Mouse (Mus musculus) spleen, postnatal 36 days (tissue): Measurements from ENCODE around the gene Rnf181.

Experiments
- DNase-seq, 2 experiments: peaks; one replicate each; pipeline ENCODE4 v3.0.0; 2022; ENCODE audit warnings: low spot score in 2 of 2, mixed read lengths in 1 of 2

Rnf181 gene

GRCm38 (mm10) chr6:72366844-72367443 is at the start of gene Rnf181:
TSS of gene Rnf181 (minus strand) at chr6:72366956.
- no peak for DNase-seq

- DNase-seq, result no peak
Observed at GRCm38 (mm10) chr6:72415964-72416772, 49.4 kb upstream of the Rnf181 start.

GRCm38 (mm10) chr6:72415181-72415580 is 48.4 kb upstream of the Rnf181 start:
- DNase-seq, result no peak

- DNase-seq, result peak; percentile 93 to 95
Observed at GRCm38 (mm10) chr6:72414076-72414756, 47.5 kb upstream of the Rnf181 start, which contains the start of gene Ggcx. TSS of gene Ggcx (plus strand) at chr6:72414308.

- DNase-seq, result no peak
Observed at GRCm38 (mm10) chr6:72410518-72410917, 43.8 kb upstream of the Rnf181 start.

DNA sequence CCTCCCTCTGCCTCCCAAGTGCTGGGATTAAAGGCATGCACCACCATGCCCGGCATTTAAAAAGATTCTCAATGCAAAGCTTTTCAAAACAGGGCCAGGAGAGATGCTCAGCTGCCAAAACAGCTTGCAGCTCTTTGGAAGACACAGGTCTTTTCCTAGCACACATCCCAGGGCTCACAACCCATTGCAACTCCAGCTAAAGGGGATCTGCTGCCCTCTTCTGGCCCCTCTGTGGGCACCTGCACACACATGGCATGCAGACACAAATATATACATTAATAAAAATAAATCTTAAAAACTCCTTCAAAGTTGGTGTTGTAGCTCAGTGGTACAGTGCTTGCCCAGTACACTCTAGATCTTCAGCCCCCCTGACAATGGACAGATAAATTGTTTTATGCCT is 43.2 kb upstream of the Rnf181 start:
- DNase-seq, result no peak

- peak in 1 of 2 experiments; percentile 49 for DNase-seq
Observed at GRCm38 (mm10) chr6:72409567-72409966, 42.8 kb upstream of the Rnf181 start.

DNA sequence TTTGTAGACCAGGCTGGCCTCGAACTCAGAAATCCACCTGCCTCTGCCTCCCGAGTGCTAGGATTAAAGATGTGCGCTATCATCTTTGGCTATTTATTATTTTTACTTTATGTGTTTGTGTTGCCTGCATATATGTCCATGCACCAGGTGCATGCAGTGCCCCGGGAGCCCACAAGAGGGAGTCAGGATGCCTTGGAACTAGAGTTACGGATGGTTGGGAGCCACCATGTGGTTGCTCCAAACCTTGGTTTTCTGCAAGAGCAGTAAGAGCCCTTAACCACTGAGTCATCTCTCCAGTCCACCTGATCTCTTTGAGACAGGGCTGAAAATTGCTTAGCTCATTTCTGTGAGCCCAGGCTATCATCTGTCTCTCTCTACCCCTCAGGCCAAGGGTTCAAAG is 40.4 kb upstream of the Rnf181 start:
- peak; percentile 67 to 77 for DNase-seq

DNA sequence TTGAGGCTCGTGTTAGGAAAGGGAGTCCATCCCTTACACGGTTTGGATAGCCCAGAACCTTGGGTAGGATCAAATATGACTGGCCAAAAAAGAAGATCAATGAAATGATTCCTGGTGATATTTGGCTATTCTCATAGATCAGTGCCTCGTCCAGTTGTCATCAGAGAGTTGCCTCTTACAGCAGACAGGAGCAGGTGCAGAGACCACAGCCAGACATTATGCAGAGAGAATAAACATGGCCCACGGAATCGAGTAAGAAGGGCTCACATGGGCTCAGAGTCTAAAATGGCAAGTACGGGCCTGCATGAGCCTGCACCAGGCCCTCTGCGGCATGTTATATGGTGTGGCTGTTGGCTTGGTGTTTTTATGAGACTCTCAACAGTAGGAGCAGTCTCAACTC is 38.6 kb upstream of the Rnf181 start:
- no peak for DNase-seq

DNA sequence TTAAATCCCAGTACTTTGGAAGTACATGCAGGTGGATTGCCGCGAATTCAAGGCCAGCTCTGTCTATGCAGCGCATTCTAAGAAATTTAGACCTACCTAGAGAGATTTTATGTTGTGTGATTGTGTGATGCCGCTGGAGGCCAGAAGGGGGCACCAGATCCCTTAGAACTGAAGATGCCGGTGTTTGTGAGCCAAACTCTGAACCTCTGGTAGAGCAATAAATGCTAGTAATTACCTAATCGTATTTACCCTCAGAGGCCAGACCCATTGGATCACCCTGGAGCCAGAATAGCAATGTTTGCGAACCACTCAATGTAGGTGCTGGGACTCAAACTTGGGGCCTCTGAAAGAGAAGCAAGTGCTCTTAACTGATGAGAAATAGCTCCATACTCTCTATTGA is 35.1 kb upstream of the Rnf181 start:
- DNase-seq, result peak; percentile 61 to 74

GRCm38 (mm10) chr6:72399967-72400366 is 33.2 kb upstream of the Rnf181 start:
- DNase-seq, result no peak

DNA sequence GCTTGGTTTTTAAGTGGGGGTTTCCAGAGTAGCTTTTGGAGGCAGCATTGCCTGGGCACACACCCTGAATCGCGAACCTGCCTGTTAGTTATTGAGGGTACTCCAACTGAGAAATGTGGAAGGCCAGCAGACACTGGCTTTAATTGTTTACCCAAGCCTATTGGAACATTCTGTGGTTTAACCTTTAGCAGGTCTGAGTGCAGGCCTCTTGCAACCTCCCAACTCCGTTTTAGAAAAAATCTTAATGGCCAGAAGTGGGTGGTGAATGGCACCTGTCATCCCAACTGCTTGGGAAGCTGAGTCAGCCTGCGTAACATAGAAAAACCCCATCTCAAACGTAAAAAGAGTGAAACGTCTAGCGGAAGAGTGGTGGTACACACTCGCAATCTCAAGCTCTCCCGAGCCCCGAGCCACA is 30.1 kb upstream of the Rnf181 start:
- DNase-seq, result no peak

DNA sequence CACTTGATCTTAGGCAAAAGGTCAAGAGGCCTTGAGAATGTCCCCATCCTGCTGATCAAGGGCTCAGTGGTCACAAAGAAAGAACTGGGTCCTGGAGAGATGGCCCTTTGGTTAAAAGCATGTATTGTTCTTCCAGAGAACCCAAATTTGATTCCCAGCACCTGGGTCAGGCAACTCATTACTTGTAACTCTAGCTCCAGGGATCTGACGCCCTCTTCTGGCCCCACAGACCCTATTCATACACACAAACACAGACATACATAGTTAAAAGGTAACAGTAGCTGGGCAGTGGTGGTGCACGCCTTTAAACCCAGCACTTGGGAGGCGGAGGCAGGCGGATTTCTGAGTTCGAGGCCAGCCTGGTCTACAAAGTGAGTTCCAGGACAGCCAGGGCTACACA is 25.6 kb upstream of the Rnf181 start:
- DNase-seq, result no peak

GRCm38 (mm10) chr6:72390795-72391521 is 24.2 kb upstream of the Rnf181 start:
- peak; percentile 52 to 62 for DNase-seq

DNA sequence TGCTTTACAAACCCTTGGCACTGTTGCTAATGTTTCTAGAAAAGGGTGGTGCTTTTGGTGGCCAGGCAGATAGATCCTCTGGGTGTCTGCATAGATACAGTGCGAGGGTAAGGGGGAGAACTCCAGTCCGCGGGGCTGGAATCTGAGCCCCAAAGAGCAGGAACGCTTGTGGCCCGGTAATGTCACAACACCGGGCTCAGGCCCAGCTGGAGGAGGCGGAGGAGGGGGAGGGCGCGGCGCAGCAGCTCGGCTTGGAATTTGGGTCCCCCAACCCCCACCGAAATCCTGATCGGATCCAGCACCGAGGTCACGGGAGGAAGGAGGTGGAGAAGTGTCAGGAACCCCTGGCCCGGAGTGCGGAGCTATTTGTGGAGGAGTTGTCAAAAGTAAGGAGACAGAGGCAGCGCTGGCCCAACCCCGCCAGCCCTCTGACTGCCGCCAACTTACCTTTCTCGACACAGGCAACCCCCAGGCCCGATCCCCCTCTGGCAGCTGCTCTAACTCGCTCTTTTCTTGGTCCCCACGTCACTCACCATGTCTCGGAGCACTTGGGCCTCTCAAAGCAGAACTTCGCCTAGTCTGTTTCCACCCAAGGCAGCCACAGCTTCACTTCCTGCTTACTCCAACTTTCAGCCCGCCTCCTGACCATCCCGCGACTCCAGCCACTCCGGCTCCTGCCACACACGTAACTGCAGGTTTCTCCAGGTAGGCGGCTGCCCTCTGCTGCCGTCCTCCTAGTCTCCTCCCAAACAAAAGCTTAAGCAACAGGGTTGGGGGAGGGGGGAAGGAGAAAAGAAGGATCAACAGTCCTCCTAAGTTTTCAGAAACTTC is 23.4 kb upstream of the Rnf181 start, which contains the start of gene Vamp8:
Gene Vamp8, minus strand, starts transcription at position 763 of the 831 bp plus-strand sequence.
- peak; percentile 76 for DNase-seq

DNA sequence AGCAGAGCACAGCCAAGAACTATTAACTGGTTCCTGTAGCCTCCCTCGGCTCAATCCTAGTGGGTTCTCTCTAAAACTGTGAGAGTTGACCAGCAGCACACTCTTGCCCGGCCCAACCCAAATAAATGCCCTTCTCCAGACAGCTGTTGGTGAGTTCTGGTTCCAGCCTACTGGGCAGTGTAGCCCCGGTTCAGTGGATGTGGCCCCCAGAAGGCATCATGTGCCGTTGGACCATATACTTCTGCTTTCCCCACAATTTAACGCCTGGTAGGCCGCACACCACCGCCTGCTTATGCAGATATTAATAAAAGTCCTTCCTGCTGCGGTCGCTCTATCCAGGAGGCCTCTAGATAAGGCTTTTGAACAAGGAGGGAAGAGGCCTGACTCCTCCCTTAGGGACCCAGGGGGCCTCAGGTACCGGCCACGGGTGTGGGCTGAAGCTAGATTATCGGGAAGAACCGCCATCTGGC is 22.8 kb upstream of the Rnf181 start:
- DNase-seq, result peak; percentile 76 to 82

DNA sequence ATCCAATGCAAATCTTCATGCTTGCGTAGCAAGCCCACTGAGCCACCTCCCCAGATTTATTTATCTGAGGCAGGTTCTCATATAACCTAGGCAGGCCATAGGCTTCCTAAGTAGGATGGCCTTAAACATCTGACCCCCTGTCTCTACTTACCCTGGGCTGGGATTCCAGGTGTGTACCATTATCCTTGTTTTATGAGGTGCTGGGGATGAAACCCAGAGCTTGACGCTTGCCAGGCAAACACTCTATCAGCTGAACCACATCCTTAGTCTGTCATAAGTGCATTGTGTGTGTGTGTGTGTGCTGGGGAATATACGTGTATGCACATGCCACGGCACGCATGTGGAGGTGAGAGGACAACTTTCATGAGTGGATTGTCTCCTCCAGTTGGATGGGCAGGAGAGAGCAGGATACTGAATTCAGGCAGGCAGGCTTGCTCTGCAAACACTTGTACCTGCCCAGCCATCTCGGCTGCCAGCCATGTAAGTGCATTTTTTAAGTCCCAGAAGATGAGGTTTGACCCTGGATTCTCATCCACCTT is 22.1 kb upstream of the Rnf181 start:
- no peak for DNase-seq

GRCm38 (mm10) chr6:72388266-72388665 is 21.5 kb upstream of the Rnf181 start:
- DNase-seq, result no peak

DNA sequence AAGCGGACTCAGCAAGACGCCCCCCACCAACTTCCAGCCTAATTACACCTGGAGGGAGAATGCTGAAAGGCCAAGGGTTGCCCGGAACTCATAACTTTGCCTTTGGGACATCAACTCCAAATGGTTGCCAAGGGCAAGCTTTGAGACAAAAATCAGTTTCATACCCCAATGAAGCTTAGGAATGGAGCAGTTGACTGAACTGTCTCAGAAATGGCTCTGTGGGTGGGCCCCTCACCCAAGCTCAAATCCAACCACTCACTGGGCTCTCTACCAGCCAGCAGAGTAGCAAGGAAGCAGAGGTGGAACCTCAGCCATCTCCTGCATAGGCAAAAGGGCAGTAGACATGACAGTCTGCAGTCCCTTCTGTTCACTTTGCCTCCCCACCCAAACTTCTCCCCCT is 21.1 kb upstream of the Rnf181 start:
- DNase-seq, result no peak

DNA sequence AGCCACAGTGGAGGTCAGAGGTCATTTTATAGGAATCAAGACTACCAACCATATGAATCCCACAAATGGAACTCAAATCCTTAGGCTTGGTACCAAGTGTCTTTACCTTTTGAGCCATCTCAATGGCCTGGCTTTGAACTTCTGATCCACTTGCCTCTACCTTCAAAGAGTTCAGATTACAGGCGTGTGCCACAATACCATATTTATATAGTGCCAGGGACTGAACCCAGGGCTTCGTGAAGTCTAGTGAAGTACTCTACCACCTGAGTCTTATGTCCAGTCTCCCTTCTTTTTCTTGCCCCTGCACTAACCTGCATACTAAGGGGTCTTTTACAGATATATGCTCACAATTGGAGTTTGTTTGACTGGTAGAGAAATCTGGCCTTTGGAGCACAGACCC is 19.8 kb upstream of the Rnf181 start:
- DNase-seq, result no peak

DNA sequence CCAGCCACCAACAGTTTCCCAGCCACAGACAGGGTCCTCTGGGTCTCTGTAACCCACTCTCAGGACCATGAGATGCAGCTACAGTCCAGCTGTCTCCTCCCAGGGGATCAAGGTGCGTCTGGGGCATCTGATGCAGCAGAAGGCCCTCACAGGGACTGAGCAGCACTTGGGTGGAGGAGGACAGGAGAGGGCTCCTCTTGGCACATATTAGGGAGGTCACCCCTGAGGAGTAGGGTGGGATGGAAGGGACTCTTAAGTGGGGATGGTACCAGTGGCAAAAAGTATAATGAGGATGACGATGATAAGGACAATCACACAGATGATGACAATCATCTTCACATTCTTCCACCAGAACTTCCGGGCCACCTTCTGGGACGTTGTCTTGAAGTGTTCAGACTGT is 18.5 kb upstream of the Rnf181 start:
- no peak for DNase-seq
